Mouse (Mus musculus): ENCODE results near the gene Upk3bl.
A peak's percentile ranks its signal among the peaks of the same experiment; 100 is the strongest.
"Not testable (repeated sequence)": the region's sequence is repeated elsewhere in the genome, so short reads cannot be mapped to it uniquely, and the experiment has no call there.

Upk3bl gene

DNA sequence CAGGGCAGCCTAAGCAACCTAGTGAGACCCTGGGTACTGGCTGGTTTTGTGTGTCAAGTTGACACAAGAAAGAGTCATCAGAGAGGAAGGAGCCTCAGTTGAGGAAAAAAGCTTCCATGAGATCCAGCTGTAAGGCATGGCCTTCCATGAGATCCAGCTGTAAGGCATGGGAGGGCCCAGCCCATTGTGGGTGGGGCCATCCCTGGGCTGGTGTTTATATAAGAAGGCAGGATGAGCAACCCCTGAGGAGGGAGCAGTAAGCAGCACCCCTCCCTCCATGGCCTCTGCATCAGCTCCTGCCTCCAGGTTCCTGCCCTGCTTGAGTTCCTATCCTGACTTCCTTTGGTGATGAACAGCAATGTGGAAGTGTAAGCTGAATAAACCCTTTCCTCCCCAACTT, 5.8 kb upstream of the Upk3bl start:
- not testable (repeated sequence) for DNase-seq

DNA sequence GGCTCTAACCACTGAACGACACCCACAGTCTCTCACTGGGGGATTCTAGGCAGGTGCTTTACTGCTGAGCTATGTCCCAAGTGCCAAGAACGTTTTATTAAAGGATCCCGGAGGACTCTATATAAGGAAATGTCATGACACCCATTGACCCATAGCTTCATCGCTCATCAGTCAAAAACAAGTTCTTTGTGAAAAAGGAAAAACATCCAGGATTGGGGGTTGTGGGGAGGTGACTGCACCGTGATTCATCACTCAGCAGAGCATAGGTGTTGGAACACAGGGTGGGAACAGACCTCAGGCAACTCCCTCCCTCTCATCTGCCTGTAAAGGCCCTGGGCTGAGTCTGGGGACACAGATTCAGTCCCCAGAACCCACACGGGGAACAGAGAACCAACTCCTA, 4.4 kb upstream of the Upk3bl start:
- no peak for DNase-seq

DNA sequence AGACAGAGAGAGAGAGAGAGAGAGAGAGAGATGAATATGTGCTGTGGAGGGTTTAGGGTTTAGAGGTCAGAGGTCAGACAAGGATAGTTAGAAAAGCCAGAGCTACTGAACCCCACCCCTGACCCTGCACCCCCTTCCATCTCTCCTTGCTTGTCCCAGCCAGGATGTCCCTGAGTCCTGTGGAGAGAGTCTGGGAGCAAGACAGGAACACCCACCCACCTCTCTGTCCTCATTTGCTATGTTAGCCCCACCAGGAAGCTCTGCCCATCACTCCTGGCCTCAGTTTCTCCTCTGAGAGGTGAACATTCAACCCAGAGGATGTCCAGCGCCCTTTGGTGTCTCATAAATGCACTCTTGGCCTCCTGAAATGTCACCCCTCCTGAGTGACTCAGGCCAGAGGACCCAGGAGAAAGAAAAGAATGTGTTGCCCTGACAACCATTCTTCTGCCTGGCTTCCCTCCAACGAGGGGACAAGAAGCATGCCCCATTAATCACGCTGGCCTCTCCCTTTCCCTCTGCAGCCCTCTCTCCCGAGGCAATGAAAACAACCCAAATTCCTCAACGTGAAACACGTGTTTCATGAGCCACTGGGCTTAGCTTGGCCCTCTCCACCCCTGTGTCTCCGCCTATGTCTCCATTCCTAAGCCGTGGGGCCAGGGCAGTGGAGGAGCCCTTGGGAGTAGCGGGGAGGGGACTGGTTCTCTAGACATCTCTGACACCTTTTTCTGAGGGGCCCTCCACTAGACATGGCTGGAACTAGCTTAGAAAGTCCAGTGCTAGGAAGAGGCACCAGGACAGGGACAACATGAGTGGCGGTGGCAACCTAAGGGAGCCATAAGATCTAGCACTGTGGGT, 2.8 kb upstream of the Upk3bl start:
- DNase-seq = no peak

DNA sequence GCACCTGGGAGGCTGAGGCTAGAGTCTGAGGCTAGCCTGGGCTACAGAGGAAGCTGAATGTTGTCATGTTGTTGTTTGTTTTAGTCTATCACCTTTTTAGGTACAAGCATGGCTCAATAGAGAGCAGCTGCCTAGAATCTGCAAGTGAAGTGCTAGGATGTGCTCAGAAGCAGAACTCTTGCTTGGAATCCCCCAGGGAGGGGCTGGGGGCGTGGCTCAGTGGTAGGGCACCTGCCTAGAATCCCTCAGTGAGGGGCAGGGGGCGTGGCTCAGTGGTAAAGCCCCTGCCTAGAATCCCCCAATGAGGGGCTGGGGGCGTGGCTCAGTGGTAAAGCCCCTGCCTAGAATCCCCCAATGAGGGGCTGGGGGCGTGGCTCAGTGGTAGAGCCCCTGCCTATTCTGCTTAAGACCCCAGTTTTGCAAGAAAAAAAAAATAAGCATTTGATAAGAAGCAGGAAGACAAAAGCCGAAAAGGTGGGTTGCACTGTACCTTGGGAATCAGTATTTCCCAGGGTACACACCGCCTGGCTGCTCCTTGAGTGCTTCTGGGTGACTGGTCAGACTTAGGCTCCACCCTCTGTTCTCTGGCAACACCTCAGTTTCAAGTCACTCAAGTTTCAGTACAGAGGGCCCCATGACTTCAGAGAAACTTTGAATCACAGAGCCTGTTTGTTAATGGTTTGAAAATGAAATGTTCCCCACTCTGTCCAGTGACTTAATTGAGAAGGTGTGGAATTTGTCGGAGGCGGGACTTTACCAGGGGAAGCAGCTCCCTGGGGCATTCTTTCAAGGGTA, 1.2 kb upstream of the Upk3bl start:
- DNase-seq = no peak

GRCm38 (mm10) chr5:136056062-136056461, 1.8 kb downstream of the Upk3bl start:
- DNase-seq = no peak

DNA sequence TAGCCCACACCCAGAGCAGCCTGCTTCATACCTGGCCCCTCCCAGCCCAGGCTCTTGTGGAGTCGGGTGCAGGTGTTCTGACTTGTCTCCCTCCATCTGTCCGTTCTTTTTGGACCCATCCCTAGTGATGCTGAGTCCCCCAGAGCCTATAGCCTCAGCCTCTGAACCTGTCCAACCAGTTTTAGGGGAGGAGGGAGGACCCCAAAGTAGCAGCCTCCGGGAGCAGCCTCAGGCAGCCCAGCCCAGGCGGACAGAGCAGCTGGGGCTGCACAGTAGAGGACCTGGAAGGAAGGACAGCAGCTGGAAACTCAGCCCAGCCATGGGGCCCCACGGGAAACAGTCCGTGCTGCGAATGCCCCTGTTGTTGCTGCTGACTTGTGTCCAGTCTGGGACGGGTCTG, 2.8 kb downstream of the Upk3bl start:
- DNase-seq = no peak

DNA sequence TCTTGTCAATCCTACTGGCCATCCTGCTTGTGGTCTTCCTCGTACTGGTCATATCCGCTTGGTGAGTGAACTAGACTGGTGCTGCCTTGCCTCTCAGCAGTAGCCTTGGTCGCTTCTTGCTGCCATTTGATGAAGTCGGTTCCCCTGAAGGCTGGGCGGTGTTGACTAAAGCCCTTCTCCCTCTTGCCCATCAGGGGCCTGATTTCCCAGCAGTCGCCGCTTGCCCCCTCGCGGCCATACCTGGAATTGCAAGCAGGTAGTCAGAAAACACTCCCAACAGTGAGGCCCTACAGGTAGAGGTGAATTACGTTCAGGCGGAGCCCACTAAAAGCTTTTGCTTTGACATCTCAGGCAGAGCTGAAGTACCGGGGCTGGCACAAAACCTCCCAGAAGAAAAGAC, 7.3 kb downstream of the Upk3bl start:
- peak; percentile 51 to 80 for DNase-seq

DNA sequence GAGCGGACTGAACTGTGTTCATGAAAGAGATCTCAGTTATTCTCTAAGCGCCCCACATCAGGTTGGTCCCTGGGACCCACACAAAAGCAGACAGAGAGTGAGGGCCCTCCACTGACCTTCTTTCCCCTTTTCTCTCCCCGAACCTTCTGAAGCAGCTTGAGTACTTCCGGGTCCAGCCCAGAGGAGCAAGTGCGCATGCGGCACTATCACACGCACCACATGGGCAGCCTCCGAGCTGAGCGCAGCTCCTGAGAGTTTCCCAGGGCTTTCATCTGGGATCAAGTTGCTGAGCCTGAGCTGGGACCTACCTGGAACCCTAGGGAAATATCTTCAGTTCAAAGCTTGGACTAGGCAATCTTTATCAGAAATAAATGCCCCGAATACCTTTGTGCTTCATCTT, 9.6 kb downstream of the Upk3bl start:
- DNase-seq = no peak

DNA sequence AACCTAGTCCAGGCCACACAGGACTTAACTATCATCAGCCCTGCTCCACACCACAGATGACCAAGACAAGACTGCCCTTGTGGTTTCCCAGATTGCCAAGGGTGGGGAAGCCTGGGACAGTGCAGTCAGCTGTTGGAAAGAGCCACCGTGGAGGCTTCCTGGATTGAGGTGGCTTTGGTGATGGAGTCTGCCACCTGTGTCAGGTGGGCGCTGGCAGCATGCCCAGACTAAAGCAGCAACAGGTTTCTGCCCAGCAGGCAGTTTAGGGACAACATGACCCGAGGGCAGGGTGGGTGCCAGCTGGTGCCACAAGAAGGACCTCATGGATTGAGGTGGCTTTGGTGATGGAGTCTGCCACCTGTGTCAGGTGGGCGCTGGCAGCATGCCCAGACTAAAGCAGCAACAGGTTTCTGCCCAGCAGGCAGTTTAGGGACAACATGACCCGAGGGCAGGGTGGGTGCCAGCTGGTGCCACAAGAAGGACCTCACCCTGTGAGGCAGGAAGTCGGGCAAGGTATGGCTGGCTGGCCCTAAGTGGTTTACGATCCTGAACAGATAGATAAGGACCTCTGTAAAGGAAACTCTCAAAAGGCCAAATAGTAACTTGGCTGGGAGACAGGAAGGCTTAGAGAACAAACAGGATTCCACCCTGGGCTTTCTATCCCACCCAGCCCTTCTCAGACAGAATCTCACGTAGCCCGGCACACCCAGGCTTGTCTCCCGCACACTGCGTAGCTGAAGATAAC, 12.3 kb downstream of the Upk3bl start:
- not testable (repeated sequence) for DNase-seq

DNA sequence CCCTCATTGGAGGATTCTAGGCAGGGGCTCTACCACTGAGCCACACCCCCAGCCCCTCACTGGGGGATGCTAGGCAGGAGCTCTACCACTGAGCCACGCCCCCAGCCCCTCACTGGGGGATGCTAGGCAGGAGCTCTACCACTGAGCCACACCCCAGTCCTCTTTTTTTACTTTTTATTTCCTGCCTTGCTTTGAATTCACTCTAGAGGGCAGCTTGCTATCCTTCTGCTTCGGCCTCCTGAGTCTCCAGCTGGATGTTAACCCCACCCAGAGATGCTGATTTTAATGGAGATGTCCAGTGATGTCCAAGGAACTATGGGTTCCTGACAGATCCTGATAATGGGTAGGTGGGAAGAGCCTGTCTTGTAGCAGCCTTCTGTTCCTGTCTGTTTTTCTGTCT, 15.1 kb downstream of the Upk3bl start:
- no peak for DNase-seq

DNA sequence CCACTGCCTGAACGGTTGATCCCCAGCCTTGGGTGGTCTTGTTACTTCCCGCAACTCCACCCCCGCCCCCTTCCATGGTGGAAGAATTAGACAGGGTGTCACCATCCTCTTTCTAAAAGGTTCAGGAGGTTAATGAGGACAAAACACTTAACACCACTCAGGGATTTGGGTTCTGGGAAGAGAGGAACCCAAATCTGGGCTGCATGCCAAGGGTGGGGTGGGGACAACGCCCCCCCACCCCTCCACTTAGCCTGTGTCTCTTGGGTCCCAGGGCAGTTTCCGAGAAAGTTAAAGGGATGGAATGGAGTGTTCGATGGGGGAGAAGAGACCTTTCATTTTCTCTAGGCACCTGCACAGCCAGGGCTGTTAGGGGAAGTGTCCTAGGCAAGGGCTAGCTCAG, 18.8 kb downstream of the Upk3bl start:
- no peak for DNase-seq

DNA sequence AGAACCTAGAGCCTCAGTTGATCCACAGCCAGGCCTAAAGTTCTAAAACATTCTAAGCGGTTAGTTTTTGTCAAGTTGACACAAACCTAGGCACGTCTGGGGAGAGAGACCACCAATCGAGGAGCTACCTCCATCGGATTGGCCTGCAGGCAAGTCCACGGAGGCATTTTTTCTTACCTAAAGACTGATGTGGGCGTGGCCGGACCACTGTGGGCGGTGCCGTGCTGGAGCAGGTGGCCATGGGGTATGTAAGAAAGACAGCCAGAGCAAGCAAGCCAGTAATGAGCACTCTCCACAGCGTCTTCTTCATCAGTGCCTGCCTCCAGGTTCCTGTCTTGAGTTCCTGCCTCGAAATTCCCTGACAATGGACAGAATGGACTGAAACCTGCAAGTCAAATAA, 19.2 kb downstream of the Upk3bl start:
- DNase-seq = no peak

- no peak for DNase-seq
These were observed 20.8 kb downstream of the Upk3bl start for GRCm38 (mm10) chr5:136075076-136075475.

DNA sequence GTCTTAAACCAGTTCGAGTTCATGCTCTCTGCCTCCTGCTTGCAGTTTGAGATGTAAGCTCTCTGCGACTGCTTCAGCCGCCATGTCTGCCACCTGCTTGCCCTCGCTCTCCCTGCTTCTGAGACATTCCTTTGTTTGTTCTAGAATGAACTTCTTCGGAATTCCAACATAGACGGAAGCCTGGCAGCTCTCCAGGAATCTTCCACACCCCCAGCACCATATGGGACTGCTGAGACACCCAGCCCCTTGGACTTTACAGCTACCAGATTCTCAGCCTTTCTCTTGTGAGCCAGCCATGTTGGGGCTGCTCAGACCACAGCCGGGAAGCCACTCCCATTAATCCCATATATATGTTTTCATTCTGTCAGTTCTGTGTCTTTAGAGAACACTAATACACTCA, 22.0 kb downstream of the Upk3bl start:
- no peak for DNase-seq

- DNase-seq = no peak
These were observed 22.8 kb downstream of the Upk3bl start for GRCm38 (mm10) chr5:136077001-136077550.

- DNase-seq = no peak
These were observed 23.8 kb downstream of the Upk3bl start for GRCm38 (mm10) chr5:136078136-136078535.

DNA sequence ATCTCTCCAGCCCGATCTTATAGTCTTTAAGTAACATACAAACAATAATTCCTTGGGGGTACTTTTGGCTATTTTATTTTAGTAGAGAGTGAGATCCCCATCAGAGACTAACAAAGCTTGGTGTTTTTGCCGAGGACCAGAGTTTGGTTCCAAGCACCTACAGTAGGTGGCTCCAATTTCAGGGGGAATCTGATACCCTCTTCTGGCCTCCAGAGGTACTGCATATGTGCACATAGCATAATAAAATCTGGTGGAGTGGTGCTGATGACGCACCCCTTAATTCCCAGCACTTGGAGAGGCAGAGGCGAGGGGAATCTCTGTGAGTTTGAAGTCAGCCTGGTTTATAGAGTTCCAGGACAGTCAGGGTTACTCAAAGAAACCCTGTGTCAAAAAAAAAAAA, 28.1 kb downstream of the Upk3bl start:
- DNase-seq = no peak

DNA sequence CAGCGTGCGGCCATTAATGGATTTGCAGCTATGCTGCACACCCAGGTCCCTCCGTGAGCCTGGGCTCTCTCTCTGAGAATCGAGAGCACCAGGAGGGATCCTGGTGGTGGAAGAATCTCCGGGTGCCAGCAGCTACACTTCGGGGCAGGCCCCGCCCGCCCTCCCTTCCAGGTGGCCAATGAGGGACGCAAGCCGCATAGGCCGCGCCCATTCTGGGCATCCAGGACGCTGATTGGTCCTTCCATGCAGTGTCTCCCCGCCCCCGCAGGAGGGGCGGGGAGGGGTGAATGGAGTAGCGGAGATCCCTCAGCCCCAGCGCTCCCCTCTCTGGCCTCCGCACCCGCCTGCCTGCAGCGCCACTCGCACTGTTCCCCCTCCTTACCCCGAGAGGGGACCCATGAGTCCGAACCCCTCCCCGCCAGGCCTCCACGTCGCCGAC, 29.4 kb downstream of the Upk3bl start, which contains the start of gene Rasa4:
Gene Rasa4 (plus strand): TSS at position 248 of the 439 bp plus-strand sequence.
- peak; percentile 91 to 93 for DNase-seq

DNA sequence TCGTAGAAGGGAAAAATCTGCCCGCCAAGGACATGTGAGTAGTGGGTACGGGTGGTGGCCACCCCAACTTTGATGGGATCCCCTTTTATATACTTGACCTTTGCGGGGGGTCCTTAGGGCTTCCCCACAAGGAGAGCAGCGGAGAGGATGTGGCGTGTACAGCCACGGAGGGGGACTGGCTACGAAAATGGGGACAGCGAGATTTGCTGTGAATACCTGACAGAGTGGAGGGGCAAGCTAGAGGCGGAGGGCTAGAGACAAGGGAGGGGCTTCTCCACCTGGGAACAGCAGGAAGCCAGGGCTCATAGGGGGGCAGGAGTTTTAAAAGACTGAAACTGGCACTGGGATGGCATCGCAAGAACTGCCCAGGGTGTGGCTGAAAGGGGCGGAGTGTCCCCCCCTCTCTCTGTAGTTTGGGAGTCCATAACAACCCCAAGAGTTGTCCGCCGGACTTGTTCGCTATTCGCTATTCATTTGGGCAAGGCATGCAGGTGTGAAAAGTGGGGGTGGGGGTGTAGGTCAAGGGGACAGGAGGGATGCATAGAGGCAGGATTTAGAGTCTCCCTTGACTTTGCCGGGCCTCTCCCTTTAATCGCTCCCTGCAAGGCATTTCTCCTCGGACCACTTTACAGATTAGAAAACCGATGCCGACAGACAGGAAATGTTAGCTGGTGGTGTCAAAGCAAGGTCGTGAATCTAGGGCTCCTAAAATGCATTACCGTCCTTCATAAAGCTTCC, 30.0 kb downstream of the Upk3bl start:
- DNase-seq = peak in 1 of 2 experiments; percentile 28

DNA sequence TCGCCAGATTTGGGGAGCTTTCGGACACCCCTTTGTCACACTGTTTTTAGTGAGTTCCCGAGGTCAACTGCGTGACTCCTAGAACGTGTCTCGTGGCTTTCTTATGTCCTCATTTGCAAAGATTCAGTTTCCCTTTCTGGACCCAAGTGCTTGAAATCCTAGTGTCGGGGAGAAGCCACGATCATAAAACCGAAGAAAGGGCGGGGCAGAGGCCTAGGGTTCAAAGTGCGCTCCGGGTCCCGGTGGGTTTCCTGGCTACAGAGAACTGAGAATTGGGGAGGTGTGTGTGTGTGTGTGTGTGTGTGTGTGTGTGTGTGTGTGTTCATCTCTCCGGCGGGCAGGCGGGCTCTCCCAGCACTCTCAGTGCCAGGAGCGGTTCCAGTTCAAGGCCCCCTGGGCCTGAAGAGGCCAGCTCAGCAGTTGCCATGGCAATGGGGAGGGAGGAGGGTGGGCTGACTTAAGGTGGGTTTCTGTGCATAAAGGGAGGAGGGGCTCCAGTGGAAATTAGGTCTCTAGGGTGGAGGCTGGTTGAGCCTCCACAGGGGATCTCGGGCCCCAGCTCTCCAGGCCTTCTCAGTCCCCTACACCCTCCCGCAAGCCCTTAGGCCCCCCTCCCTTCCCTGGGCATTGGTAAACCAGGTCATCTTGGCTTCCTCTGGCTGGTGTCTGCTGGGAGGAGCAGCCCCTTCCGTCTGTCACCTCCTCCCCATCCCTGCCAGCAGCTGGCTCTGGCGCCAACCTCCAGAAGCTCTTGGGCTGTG, 30.8 kb downstream of the Upk3bl start:
- DNase-seq = peak in 1 of 2 experiments; percentile 45

GRCm38 (mm10) chr5:136086290-136086689, 32.0 kb downstream of the Upk3bl start:
- no peak for DNase-seq
